Mouse (Mus musculus) stomach, postnatal 0 days (tissue): ENCODE data around the gene Arhgap15. TPM values are rescaled to one million over a fixed set of nuclear protein-coding genes. Genes with fewer than 3 reads are reported as not detected.

Experiments used
- ATAC-seq: fragments of 200-750 bp; cut with Nextera tagmentation; 2 replicates; pipeline ENCODE4 v1.8.0; 2017; ENCODE audit not compliant: low FRiP score, low TSS enrichment
- DNase-seq: peaks from one replicate; pipeline ENCODE4 v3.0.0-alpha.2; 2016; ENCODE audit warnings: low spot score
- H3K27ac ChIP-seq: fragments of 300-500 bp; sonication (generic); replicated peaks from 2 replicates; pipeline ENCODE4 v1.5.1; 2014; ENCODE audit warnings: mild to moderate bottlenecking, control low read depth
- H3K27me3 ChIP-seq: fragments of 300-500 bp; sonication (generic); 2 replicates; pipeline ENCODE4 v1.6.1; 2014; ENCODE audit warnings: low read length; ENCODE audit not compliant: control insufficient read depth, insufficient read depth
- H3K36me3 ChIP-seq: fragments of 300-500 bp; sonication (generic); 2 replicates; pipeline ENCODE4 v1.6.1; 2014; ENCODE audit warnings: low read length, mixed read lengths; ENCODE audit not compliant: control insufficient read depth, insufficient read depth
- H3K4me1 ChIP-seq: fragments of 300-500 bp; sonication (generic); replicated peaks from 2 replicates; pipeline ENCODE4 v1.6.1; 2014; ENCODE audit warnings: antibody characterized with exemption; ENCODE audit not compliant: control insufficient read depth, insufficient read depth
- H3K4me2 ChIP-seq: fragments of 300-500 bp; sonication (generic); replicated peaks from 2 replicates; pipeline ENCODE4 v1.6.1; 2014; ENCODE audit warnings: low read depth, mild to moderate bottlenecking, control low read depth, moderate library complexity
- H3K4me3 ChIP-seq: fragments of 300-500 bp; sonication (generic); 2 replicates; pipeline ENCODE4 v1.5.1; 2014; ENCODE audit warnings: low read depth, low read length, control low read depth
- H3K9ac ChIP-seq: fragments of 300-500 bp; sonication (generic); 2 replicates; pipeline ENCODE4 v1.6.1; 2014; ENCODE audit warnings: mild to moderate bottlenecking, low read length, control low read depth, mixed read lengths
- H3K9me3 ChIP-seq: fragments of 300-500 bp; sonication (generic); 2 replicates; pipeline ENCODE4 v1.6.1; 2016; ENCODE audit warnings: low read length; ENCODE audit not compliant: control insufficient read depth
- CTCF ChIP-seq: IDR thresholded peaks from 2 replicates; pipeline ENCODE4 v1.5.1; 2016; ENCODE audit warnings: antibody characterized with exemption, low read depth, mild to moderate bottlenecking, moderate library complexity
- EP300 ChIP-seq: optimal IDR thresholded peaks from 2 replicates; pipeline ENCODE3; 2016; ENCODE audit warnings: antibody characterized with exemption
- WGBS: fragments of 180-500 bp; shearing (Covaris S2); extraction: QIAGEN DNeasy Blood & Tissue Kit; methylation state at CpG from one replicate; pipeline ENCODE4 v1.1.7; 2014; 5-methylcytosine and 5-hydroxymethylcytosine counted together
- polyA plus RNA-seq: library from polyadenylated mRNA; unstranded; fragments of >200 nt; fragmentation: Nextera tagmentation; extraction: Ambion mirVana; gene quantifications from 2 replicates; pipeline ENCODE4 v1.2.1, GENCODE M21; 2015

Gene Arhgap15
- polyA plus RNA-seq, 1 experiment from 2014 or later: 0.93 TPM

- DNase-seq: no peak
- H3K27ac ChIP-seq: no peak overlapping the region
- WGBS: 16% methylated on average over 2 of the region's 2 CpGs
Observed at GRCm38 (mm10) chr2:44114296-44114695, 365.7 kb downstream of the Arhgap15 start.

DNA sequence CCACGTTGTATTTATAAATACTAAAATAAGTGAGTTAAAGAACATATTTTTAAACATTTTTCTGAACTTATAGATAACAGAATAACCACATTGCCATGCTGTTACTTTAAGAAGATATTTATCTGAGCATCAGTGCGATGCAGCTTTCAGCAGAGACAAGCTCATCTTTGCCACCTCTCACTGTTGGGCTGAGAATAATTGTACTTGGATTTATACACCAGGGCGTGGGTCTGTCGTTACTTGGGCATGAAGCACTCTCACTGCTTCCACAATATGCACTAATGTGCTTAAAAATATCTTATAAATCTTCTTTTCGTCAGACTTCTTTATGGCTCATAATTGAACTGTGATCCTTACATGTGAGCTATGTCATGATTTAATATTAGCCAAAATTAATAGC is 372.5 kb downstream of the Arhgap15 start:
- WGBS: 76% methylated on average over 5 of the region's 5 CpGs
- Histone ChIP-seq H3K4me1 (no peaks in the 10 kb centered on the region), H3K36me3 (no peaks in the 10 kb centered on the region), H3K9ac (no peak overlapping the region), H3K27ac (no peak overlapping the region), H3K4me3 (no peak overlapping the region), H3K9me3 (no peaks in the 10 kb centered on the region), H3K4me2 (no peak overlapping the region), H3K27me3 (no peaks in the 10 kb centered on the region)
- no peak for ATAC-seq
- TF ChIP-seq EP300 (no peak), CTCF (no peak)
- DNase-seq: no peak

More at GRCm38 (mm10) chr2:44114296-44114695, 365.7 kb downstream of the Arhgap15 start:
- H3K9me3 ChIP-seq: no peaks in the 10 kb centered on the region
- H3K9ac ChIP-seq: no peak overlapping the region
- no peak overlapping the region for H3K4me3 ChIP-seq
- no peak for ATAC-seq
- H3K36me3 ChIP-seq: no peaks in the 10 kb centered on the region
- H3K27me3 ChIP-seq: no peaks in the 10 kb centered on the region
- TF ChIP-seq EP300 (no peak), CTCF (no peak)
- H3K4me1 ChIP-seq: no peaks in the 10 kb centered on the region
- no peak overlapping the region for H3K4me2 ChIP-seq

GRCm38 (mm10) chr2:44123246-44123645 is 374.6 kb downstream of the Arhgap15 start:
- Histone ChIP-seq H3K27me3 (no peaks in the 10 kb centered on the region), H3K9me3 (no peaks in the 10 kb centered on the region), H3K4me3 (no peak overlapping the region), H3K4me2 (no peak overlapping the region), H3K27ac (no peak overlapping the region), H3K4me1 (no peaks in the 10 kb centered on the region), H3K9ac (no peak overlapping the region), H3K36me3 (no peaks in the 10 kb centered on the region)
- 55% methylated on average over 2 of the region's 2 CpGs for WGBS
- ATAC-seq (no peak), DNase-seq (no peak)
- TF ChIP-seq EP300 (no peak), CTCF (no peak)

GRCm38 (mm10) chr2:44124093-44124492 is 375.5 kb downstream of the Arhgap15 start:
- ATAC-seq: no peak
- no peak overlapping the region for H3K27ac ChIP-seq
- WGBS: 57% methylated on average over 3 of the region's 3 CpGs
- H3K4me3 ChIP-seq: no peak overlapping the region
- TF ChIP-seq EP300 (no peak), CTCF (no peak)
- no peak for DNase-seq
- no peak overlapping the region for H3K4me2 ChIP-seq
- no peak overlapping the region for H3K9ac ChIP-seq
- no peaks in the 10 kb centered on the region for H3K27me3 ChIP-seq
- H3K36me3 ChIP-seq: no peaks in the 10 kb centered on the region
- H3K9me3 ChIP-seq: no peaks in the 10 kb centered on the region
- no peaks in the 10 kb centered on the region for H3K4me1 ChIP-seq

GRCm38 (mm10) chr2:44124683-44125082 is 376.1 kb downstream of the Arhgap15 start:
- no peak for DNase-seq
- no peak overlapping the region for H3K27ac ChIP-seq
- H3K4me1 ChIP-seq: no peaks in the 10 kb centered on the region
- no peak for TF ChIP-seq EP300
- TF ChIP-seq CTCF: no peak
- WGBS: 72% methylated on average over 3 of the region's 3 CpGs
- ATAC-seq: no peak
- no peaks in the 10 kb centered on the region for H3K27me3 ChIP-seq
- no peaks in the 10 kb centered on the region for H3K9me3 ChIP-seq
- no peaks in the 10 kb centered on the region for H3K36me3 ChIP-seq
- no peak overlapping the region for H3K4me2 ChIP-seq
- no peak overlapping the region for H3K9ac ChIP-seq
- no peak overlapping the region for H3K4me3 ChIP-seq

GRCm38 (mm10) chr2:44126044-44126695 is 377.5 kb downstream of the Arhgap15 start:
- Histone ChIP-seq H3K4me3 (no peak overlapping the region), H3K27me3 (no peaks in the 10 kb centered on the region), H3K36me3 (no peaks in the 10 kb centered on the region), H3K9me3 (no peaks in the 10 kb centered on the region), H3K4me2 (no peak overlapping the region), H3K9ac (no peak overlapping the region), H3K27ac (no peak overlapping the region), H3K4me1 (no peaks in the 10 kb centered on the region)
- DNase-seq (no peak), ATAC-seq (no peak)
- WGBS: 63% methylated on average over 1 of the region's 1 CpGs
- TF ChIP-seq EP300 (no peak), CTCF (no peak)
